Mouse (Mus musculus) mouse trophoblast stem cell (cell line): ENCODE results near the gene Olfr1256.

Experiments
- in situ Hi-C, 2 experiments: fragments of 300-500 bp; cut with MseI, MboI; formaldehyde crosslinking; loops; 2 replicates in 1 of 2; 3 replicates in 1 of 2; pipeline ENCODE4 v1.15.1; 2025

The Olfr1256 gene

GRCm38 (mm10) chr2:89841455-89841854, at the start of gene Olfr1256:
TSS of gene Olfr1256 (minus strand) at chr2:89841555.
- in situ Hi-C loops: no loop called here

GRCm38 (mm10) chr2:89878137-89878536, 36.8 kb upstream of the Olfr1256 start, which contains the start of gene Olfr1257:
TSS of gene Olfr1257 (plus strand) at chr2:89878437.
- in situ Hi-C loops: no loop called here

GRCm38 (mm10) chr2:89849230-89849629, 7.9 kb upstream of the Olfr1256 start:
- in situ Hi-C loops: no loop called here

GRCm38 (mm10) chr2:89848105-89848504, 6.8 kb upstream of the Olfr1256 start, which contains the start of gene Olfr48:
TSS of gene Olfr48 (minus strand) at chr2:89848205.
- in situ Hi-C loops: no loop called here

GRCm38 (mm10) chr2:89820216-89820615, 21.1 kb downstream of the Olfr1256 start:
- in situ Hi-C loops: no loop called here

GRCm38 (mm10) chr2:89811751-89812150, 29.6 kb downstream of the Olfr1256 start, which contains the start of gene Olfr1255:
TSS of gene Olfr1255 (plus strand) at chr2:89812051.
- in situ Hi-C loops: no loop called here

GRCm38 (mm10) chr2:89810751-89811150, 30.6 kb downstream of the Olfr1256 start:
- in situ Hi-C loops: no loop called here

- in situ Hi-C loops: no loop called here
Measured at GRCm38 (mm10) chr2:89799583-89799982, 41.8 kb downstream of the Olfr1256 start.

- in situ Hi-C loops: no loop called here
Measured at GRCm38 (mm10) chr2:89793519-89793918, 47.8 kb downstream of the Olfr1256 start, which contains the start of gene Olfr1254. TSS of gene Olfr1254 (minus strand) at chr2:89793619.
